Mouse (Mus musculus) spleen, adult 12 weeks (tissue): Measurements from ENCODE around the gene Emc9.

Experiments used
- DNase-seq: peaks from one replicate; pipeline ENCODE4 v3.0.0; 2022; ENCODE audit warnings: low spot score

Emc9 gene

DNA sequence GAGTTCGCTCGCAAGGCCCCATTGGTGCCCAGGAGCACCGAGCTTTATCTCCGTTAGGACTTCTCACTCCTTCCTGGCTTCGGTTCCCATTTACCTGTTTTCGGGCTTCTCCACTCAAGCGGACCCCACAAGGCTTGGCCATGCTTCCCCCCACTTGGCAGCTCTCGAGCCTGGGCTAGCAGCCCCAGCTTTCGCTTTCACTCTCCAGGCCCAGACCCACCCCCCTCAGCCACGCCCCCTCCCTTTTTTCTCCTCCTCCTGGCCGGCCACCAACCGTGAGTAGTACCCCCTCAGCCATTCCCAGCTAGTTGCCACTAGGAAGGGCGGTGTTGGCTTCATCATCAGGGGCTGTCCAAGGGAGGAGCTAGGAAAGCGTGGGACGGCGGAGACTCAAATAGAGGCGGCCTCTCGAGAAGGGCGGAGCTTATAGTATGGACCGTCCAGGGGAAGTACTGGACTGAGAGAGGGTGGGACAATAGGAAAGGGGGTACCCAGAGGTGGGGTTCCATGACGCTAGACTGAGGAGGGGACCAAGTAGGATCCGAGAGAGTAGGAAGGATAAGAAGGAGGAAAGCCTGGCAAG lies 5.7 kb upstream of the Emc9 start, which contains the start of gene Psme2:
Gene Psme2, minus strand, starts transcription at position 366 of the 583 bp plus-strand sequence.
- peak; percentile 84 for DNase-seq

DNA sequence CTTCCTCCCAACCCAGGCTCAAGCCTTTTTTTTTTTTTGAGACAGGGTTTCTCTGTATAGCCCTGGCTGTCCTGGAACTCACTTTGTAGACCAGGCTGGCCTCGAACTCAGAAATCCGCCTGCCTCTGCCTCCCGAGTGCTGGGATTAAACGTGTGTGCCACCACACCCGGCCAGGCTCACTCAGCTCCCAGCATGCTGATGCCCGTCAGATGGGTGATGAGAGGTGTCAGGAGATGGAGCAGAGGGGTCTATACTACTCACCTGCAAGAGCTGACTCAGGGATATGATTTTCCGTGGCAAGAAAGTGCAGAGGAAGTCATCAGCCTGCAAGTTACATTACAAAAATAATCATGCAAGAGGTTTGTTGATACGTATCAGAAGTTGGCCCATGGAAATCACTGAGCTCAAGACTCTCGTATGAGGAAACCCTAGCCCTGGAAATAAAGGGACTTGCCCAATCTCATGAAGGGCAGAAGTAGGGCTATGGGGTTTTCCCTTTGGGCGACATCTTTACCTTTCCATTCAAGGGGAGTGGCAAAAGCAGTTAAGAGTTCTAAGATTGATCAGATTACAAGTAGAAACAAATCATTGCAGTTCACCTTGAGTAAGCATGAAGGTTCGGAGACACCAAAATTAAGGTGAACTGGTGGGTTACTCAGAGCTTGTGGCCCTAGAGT lies 4.8 kb upstream of the Emc9 start:
- no peak for DNase-seq

DNA sequence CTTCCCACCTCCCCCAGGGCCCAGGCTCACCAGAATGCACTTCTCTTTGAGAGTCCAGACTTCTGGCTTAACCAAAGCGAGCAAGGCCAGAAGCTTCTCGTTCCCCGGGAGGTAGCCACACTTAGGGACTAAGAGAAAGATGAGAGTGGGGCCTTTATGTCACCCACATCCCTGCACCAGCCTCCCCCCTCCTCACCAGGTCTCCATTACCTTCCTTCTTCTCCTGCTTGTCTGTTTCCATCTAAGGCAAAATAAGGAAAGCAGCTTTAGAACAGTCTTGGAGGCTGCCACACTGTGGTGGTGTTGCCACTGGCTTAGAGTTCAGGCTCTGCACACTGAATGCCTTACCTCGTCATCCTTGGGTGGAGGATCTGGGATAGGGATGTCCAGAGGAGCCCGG lies 4.2 kb upstream of the Emc9 start:
- no peak for DNase-seq

- no peak for DNase-seq
Measured at GRCm38 (mm10) chr14:55586149-55586548, 1.0 kb upstream of the Emc9 start.

DNA sequence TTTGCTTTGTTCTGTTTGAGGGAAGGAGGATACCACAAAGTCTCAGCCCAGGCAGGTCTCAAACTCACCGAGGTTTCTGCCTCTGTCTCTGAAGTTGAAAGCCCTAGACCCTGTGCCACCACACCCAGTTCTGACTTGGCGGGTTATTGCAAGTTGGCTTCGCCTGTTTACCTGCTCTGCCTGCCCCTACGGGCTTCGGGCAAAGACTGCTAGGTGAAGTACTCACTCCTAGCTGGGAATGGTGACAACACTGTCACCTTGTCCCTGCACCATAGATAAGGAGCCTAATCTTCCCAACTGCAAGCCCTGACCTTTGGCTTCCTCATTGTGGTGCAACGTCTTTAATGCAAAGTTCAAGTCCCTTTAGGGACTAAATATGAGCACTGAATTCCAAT lies 461 bp upstream of the Emc9 start:
- DNase-seq: peak; percentile 49

GRCm38 (mm10) chr14:55584303-55584701 lies 800 bp downstream of the Emc9 start:
- DNase-seq: no peak

DNA sequence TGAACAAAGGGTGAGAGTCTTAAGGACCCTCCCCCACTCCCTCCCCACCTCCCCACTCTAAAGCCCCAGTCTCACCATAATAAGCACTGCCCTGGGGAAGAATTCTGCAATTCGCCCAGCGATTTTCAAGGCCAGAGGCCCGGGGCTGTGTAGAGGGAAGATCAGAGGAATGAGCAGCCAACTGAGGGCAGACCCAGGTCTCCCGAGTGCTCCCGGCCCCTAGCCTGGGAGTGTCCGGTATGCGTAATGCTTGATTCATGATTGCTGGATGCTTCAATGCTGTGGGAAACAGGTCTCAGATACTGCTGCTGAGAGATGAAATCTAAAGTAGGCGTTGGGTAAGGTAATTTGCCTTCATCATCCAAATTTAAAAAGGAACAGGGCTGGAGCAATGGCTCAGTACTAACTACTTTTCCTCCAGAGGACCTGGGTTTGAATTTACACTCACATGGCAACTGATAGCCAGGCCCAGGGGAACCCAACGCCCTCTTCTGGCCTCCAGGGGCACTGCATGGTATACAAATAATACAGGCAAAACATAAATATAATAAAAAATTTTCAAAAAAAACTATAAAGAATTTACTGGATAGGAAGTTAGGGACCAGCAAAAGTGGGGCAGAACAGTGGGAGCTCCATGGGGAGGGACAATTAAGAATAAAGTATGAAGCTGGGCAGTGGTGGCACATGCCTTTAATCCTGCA lies 3.0 kb downstream of the Emc9 start:
- DNase-seq: no peak

GRCm38 (mm10) chr14:55580731-55581130 lies 4.4 kb downstream of the Emc9 start:
- no peak for DNase-seq

GRCm38 (mm10) chr14:55579511-55580496 lies 5.3 kb downstream of the Emc9 start:
- DNase-seq: no peak

DNA sequence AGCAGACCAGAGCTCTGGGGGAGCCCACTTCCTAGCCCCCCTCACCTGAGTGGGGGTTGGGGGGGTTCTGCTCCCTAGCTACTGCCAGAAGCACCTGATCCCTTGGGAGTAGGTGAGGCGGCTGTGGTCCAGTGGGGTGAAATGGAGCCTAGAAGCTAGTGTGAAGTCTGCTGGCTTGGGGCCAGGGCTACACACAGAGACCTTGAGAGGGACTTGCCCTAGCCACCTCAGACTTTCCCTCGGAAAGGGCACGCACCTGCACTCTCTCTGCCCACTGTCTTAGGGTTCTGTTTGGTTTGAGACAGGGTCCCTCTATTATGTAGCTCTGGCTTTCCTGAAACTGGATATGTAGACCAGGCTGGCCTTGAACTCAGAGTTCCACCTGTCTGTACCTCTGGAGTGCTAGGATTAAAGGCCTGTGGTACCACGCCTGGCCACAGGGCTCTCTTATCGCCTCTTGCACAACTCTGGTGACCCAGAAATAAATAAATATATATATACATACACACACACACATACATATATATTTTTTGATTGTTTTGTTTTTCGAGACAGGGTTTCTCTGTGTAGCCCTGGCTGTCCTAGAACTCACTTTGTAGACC lies 6.3 kb downstream of the Emc9 start:
- peak; percentile 52 for DNase-seq

DNA sequence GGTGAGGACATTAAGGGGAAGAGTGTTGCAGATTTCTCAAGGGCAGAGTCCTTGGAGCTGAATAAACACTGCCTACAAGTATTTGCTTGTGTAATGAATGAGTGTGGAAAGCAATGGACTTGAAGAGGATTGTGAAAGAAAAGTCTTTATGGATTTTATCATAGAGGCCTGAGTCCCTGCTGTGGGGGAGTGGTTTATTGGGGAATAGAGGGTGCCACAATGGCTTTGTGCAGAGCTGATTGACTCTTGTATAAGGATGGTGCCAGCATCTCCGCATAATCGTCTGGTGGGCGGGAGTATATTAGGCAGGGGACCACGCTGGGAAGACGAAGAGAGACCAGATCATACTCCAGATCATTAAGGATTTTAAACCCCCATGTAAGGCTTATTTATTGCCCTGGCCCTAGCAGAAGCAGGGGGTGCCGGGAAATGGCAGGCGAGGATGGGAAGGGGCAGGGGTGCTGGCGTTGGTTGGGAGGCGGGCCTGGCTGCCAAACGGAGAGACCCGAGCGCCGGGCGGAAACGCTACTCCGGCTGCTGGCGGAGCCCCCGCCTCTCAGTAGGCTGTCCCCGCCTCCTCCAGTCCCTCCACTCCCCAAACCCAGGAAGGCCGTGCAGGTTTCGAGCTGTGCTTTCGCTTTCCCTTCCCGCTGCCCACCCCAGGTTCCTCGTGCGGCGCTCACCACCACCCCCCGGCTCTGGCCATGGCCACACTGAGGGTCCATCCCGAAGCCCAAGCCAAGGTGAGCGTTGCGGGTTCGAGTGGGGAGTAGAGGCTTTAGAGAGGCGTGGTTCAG lies 7.0 kb downstream of the Emc9 start, which contains the start of gene Psme1:
Gene Psme1, plus strand, starts transcription at position 253 of the 797 bp plus-strand sequence.
- peak; percentile 65 for DNase-seq

DNA sequence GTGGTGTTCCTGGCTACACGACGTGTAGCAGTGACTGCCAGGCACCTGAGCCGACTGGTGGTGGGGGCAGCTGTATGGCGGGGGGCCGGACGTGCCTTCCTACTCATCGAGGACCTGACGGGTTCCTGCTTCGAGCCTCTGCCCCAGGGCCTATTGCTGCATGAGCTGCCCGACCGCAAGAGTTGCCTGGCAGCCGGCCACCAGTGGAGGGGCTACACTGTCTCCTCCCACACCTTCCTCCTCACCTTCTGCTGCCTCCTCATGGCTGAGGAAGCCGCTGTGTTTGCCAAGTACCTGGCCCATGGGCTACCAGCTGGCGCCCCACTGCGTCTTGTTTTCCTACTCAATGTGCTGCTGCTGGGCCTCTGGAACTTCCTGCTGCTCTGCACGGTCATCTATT lies 8.7 kb downstream of the Emc9 start:
- DNase-seq: no peak

DNA sequence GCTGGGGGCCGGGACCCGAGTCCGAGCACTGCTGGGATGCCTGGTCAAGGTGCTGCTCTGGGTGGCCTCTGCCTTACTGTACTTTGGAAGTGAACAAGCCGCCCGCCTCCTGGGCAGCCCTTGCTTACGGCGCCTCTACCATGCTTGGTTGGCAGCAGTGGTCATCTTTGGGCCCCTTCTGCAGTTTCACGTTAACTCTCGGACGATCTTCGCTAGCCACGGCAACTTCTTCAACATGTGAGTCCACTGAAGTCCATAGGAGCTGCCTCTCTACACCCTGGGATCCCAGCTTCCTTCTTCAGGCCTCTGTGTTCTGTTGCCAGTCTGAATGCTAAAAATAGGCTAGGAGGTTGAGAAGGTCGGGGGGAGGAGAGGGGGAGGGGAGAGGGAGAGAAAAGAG lies 9.4 kb downstream of the Emc9 start:
- DNase-seq: no peak

DNA sequence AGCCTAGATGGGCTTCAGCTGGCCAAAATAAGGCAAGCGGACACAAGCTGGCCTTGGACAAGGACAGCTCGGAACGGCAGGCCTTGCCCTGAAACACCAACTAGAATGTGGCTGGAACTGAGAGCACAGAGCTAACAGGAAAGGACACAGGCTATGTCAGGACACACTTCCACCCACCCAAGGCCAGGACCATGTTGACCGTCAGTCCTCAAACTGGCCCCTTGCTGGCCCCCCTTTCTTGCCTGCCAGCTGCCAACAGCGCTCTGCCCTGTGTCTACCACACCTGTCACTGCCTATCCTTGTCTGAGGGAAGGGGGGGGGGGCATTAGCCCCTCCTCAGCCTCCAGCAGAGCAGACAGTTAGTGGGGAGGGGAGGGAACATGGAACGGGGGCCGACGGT lies 9.8 kb downstream of the Emc9 start, which contains the start of gene Fitm1:
Gene Fitm1, plus strand, starts transcription at position 316 of the 400 bp plus-strand sequence.
- DNase-seq: no peak

- no peak for DNase-seq
Measured at GRCm38 (mm10) chr14:55571760-55572159, 13.3 kb downstream of the Emc9 start.

GRCm38 (mm10) chr14:55570588-55570987 lies 14.5 kb downstream of the Emc9 start:
- no peak for DNase-seq

- DNase-seq: no peak
Measured at GRCm38 (mm10) chr14:55567496-55567895, 17.6 kb downstream of the Emc9 start.

DNA sequence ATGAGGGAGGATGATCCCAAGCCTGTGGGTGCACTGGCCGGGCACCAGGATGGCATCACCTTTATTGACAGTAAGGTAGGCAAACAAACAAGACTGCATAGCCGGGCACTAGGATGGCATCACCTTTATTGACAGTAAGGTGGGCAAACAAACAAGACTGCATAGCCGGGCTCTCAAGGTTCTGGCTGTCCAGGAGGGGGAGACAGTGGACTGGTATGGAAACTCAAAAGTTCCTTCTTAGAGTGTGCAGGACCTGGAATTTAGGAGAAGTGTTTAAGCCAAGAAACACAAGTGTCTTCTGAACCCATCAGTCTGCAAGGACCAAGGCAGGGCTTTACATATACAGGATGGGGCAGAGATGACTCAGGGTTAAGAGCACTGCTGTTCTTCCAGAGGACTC lies 19.4 kb downstream of the Emc9 start:
- DNase-seq: no peak

GRCm38 (mm10) chr14:55563249-55563648 lies 21.9 kb downstream of the Emc9 start:
- DNase-seq: no peak

DNA sequence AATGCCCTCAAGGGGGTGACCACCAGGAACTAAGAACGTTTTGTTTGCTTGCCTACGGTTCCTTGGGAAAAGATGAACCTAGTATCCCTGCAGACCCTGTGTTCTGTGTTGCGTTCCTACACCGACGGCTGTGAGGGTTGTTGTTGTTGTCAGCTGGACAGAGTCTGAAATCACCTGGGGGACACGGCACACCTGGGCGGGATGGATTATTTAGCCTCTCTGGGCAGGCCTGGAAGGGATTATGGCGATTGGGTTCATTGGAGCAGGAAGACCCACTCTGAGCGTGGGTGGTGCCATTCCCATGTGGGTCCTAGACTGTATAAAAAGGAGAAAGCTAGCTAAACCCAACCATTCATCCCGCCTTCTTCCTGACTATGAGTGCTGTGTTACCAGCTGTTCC lies 23.2 kb downstream of the Emc9 start:
- DNase-seq: no peak
